Mouse (Mus musculus): Measurements from ENCODE around the gene Uqcc3.

- TF ChIP-seq CTCF (IDR thresholded peaks at IDR 0.05; ENCODE audit: control insufficient read depth, insufficient read depth, insufficient replicate concordance, low read depth, low read length) (no peak), POLR2A (IDR thresholded peaks at IDR 0.05; ENCODE audit: control insufficient read depth, low read depth, low read length) (no peak)
Measured at GRCm38 (mm10) chr19:8850402-8850901, 30.3 kb downstream of the Uqcc3 start, which contains the start of gene Lrrn4cl.
